Mouse (Mus musculus): ENCODE data around the gene Gng7. TPM values are rescaled to one million over a fixed set of nuclear protein-coding genes. Genes with fewer than 3 reads are reported as not detected.

Gene Gng7
- polyA plus RNA-seq, 1 experiment: not detected

DNA sequence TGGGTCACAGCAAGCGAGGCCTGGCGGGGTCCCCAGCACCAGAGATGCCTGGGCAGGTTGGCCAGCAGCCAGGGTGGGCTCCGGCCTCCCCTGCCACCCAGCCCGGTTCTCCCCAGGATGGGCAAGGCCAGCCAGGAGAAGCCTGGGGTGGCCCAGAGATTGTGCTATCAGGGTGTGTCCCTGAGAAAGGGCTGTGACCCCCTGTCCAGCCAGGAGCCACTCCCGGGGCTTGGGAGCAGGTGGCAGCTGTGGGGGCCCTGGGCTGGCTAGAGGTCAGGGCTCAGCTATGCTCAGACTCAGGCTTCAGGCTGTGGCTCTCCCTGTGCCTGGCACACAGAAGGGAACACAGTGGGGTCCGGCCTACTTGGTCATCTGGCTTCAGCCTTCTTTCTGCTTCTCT lies 4.9 kb upstream of the Gng7 start:
- no peak overlapping the region for H3K27ac ChIP-seq (ENCODE audit: insufficient read depth, low read depth, low read length)

DNA sequence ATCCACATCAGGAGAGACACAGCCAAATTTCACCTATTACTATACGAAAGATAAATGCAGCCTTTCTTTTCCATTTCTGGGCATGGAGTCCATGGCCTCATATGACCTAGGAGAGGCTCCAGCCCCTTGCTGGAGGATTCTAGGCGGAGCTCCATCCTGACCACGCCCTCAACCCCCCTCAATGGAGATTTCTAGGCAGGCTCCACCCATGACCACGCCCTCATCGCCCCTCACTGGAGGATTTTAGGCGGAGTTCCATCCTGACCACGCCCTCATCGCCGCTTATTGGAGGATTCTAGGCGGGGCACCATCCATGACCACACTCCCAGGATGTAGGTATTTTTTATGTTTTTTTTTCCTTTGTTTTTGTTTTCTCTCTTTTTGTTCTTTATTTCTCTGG lies 3.6 kb upstream of the Gng7 start:
- Histone ChIP-seq H3K4me3 (ENCODE audit: insufficient read depth, low read depth, low read length) (no peak overlapping the region), H3K4me1 (ENCODE audit: control insufficient read depth, insufficient read depth, low read length) (peaks cover 21% of the 10 kb centered on the region), H3K27ac (ENCODE audit: insufficient read depth, low read depth, low read length) (no peak overlapping the region)
- TF ChIP-seq CTCF (IDR thresholded peaks at IDR 0.05; ENCODE audit: insufficient read depth, low read depth, low read length): no peak
- TF ChIP-seq POLR2A (IDR thresholded peaks at IDR 0.05; ENCODE audit: insufficient read depth, low read depth, low read length): no peak
- WGBS: 44% methylated on average over 10 of the region's 10 CpGs

More for the DNA sequence above, 4.9 kb upstream of the Gng7 start:
- WGBS: 84% methylated on average over 6 of the region's 6 CpGs
- Histone ChIP-seq H3K4me3 (ENCODE audit: insufficient read depth, low read depth, low read length) (no peak overlapping the region), H3K4me1 (ENCODE audit: control insufficient read depth, insufficient read depth, low read length) (peaks cover 19% of the 10 kb centered on the region)
- TF ChIP-seq POLR2A (IDR thresholded peaks at IDR 0.05; ENCODE audit: insufficient read depth, low read depth, low read length) (no peak), CTCF (IDR thresholded peaks at IDR 0.05; ENCODE audit: insufficient read depth, low read depth, low read length) (no peak)

DNA sequence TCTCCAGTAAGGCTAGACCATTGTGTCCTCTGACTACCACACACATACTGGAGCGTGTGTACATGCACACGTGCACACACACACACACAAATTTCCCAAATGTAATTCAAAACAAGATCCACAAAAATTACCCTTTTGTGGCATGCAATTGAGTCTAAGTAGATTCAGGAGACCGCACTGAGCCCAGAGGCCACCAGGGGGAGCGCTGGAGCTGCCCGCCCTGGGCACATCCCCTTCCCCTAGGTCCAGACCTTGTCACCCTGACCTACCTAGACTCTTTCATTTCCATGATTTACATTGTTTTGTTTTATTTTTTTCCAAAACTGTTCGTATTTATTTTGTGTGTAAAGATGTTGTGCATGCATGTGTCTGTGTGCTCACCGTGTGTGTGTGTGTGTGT lies 1.9 kb upstream of the Gng7 start:
- no peak for TF ChIP-seq POLR2A (IDR thresholded peaks at IDR 0.05; ENCODE audit: insufficient read depth, low read depth, low read length)
- TF ChIP-seq CTCF (IDR thresholded peaks at IDR 0.05; ENCODE audit: insufficient read depth, low read depth, low read length): peak; percentile 87
- H3K27ac ChIP-seq (ENCODE audit: insufficient read depth, low read depth, low read length): no peak overlapping the region
- H3K4me1 ChIP-seq (ENCODE audit: control insufficient read depth, insufficient read depth, low read length): peaks cover 16% of the 10 kb centered on the region
- 9% methylated on average over 7 of the region's 7 CpGs for WGBS
- no peak overlapping the region for H3K4me3 ChIP-seq (ENCODE audit: insufficient read depth, low read depth, low read length)

DNA sequence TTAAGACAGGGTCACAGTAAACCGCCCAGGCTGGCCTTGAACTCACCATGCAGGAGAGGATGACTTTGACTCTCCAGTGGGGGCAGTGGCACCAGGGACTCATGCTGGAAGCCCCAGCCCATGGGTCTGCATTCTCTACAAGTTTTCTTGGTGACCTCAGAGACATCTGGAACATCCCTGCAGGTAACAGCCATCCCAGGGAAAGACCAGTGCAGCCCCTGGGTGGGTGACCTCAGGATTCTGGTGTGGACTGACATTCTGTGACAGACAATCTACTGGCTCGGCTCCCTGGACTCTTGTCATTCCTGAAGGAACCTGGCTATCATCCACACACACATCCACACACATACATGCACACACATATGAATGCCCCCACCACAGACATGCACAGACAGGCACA lies 921 bp upstream of the Gng7 start:
- no peak for TF ChIP-seq POLR2A (IDR thresholded peaks at IDR 0.05; ENCODE audit: insufficient read depth, low read depth, low read length)
- TF ChIP-seq CTCF (IDR thresholded peaks at IDR 0.05; ENCODE audit: insufficient read depth, low read depth, low read length): no peak
- H3K27ac ChIP-seq (ENCODE audit: insufficient read depth, low read depth, low read length): no peak overlapping the region
- 86% methylated on average over 2 of the region's 2 CpGs for WGBS
- H3K4me3 ChIP-seq (ENCODE audit: insufficient read depth, low read depth, low read length): no peak overlapping the region
- H3K4me1 ChIP-seq (ENCODE audit: control insufficient read depth, insufficient read depth, low read length): 0 out of 2 replicates have a peak, but pooled peaks cover 9% of the 10 kb centered on the region

DNA sequence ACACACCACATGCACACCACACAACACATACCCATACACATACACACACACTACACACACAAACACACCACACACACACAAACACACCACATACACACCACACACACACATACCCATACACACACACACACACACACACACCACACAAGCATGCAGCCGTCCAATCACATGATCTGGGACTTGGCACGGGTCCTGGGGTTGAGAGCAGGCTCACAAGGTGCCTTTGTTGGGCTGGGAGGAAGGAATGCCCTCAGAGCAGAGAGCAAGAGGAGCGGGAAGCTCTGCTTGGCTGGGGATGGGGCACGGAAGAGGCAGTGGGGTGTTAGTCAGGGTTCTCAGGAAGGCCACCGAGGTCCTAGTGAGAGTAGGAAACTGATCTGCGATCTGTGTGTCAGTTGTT lies 3.9 kb downstream of the Gng7 start:
- H3K4me3 ChIP-seq (ENCODE audit: insufficient read depth, low read depth, low read length): no peak overlapping the region
- peaks cover 9% of the 10 kb centered on the region; the same call in 1 of the 2 replicates for H3K4me1 ChIP-seq (ENCODE audit: control insufficient read depth, insufficient read depth, low read length)
- TF ChIP-seq POLR2A (IDR thresholded peaks at IDR 0.05; ENCODE audit: insufficient read depth, low read depth, low read length) (no peak), CTCF (IDR thresholded peaks at IDR 0.05; ENCODE audit: insufficient read depth, low read depth, low read length) (no peak)
- 52% methylated on average over 6 of the region's 6 CpGs for WGBS
- H3K27ac ChIP-seq (ENCODE audit: insufficient read depth, low read depth, low read length): no peak overlapping the region

DNA sequence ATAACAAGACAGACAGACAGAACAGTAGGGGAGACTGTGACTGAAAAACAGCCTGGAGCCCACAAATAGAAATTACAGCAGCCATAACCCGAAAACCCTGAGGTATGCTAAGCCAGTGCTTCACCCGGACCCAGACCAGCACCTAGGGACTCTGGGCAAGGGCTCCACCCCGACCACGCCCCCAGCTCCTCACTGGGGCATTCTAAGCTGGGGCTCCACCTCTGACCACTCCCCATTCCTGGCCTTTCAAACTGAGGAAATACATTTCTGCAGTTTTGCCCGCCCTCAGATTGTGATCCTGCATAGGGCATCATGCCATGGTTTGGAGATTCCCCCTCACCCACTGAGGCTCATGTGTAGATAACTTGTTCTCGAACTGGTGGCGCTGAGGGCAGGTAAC lies 7.5 kb downstream of the Gng7 start:
- Histone ChIP-seq H3K27ac (ENCODE audit: insufficient read depth, low read depth, low read length) (no peak overlapping the region), H3K4me3 (ENCODE audit: insufficient read depth, low read depth, low read length) (no peak overlapping the region), H3K4me1 (ENCODE audit: control insufficient read depth, insufficient read depth, low read length) (peaks cover 4% of the 10 kb centered on the region; the same call in 1 of the 2 replicates)
- TF ChIP-seq CTCF (IDR thresholded peaks at IDR 0.05; ENCODE audit: insufficient read depth, low read depth, low read length) (no peak), POLR2A (IDR thresholded peaks at IDR 0.05; ENCODE audit: insufficient read depth, low read depth, low read length) (no peak)
- 56% methylated on average over 7 of the region's 7 CpGs for WGBS

DNA sequence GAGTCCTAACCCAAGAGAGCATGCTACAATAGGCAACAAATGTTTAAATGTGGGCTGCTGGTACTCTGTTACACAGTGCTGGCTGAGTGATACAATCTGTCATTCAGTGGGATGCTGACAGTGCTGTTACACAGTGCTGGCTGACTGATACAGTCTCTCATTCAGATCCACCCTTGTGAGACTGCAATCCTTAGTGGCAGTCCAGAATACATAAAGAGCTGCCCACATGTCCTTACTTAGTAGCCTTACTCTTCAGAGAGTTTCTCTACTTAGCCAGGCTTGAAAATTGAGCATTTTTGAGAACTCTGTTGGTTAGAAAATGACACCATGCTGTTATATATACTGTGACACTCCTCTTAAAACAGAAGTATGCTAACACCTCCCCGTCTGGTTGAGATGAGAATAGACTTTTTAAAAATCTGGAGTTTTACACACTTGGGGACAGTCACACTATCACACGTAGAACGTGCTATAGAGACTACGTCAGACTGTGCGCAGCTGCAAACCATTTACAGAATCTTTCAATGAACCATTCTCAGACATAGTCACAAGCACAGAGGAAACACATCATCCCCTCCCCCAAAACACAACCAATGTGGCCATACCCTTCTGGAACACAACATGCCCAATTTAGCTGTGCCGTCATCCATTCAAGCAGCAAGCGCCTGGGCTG lies 8.6 kb downstream of the Gng7 start:
- WGBS: 78% methylated on average over 7 of the region's 7 CpGs
- H3K4me1 ChIP-seq (ENCODE audit: control insufficient read depth, insufficient read depth, low read length): peaks cover 8% of the 10 kb centered on the region
- H3K4me3 ChIP-seq (ENCODE audit: insufficient read depth, low read depth, low read length): no peak overlapping the region
- no peak overlapping the region for H3K27ac ChIP-seq (ENCODE audit: insufficient read depth, low read depth, low read length)
- TF ChIP-seq CTCF (IDR thresholded peaks at IDR 0.05; ENCODE audit: insufficient read depth, low read depth, low read length) (no peak), POLR2A (IDR thresholded peaks at IDR 0.05; ENCODE audit: insufficient read depth, low read depth, low read length) (no peak)

DNA sequence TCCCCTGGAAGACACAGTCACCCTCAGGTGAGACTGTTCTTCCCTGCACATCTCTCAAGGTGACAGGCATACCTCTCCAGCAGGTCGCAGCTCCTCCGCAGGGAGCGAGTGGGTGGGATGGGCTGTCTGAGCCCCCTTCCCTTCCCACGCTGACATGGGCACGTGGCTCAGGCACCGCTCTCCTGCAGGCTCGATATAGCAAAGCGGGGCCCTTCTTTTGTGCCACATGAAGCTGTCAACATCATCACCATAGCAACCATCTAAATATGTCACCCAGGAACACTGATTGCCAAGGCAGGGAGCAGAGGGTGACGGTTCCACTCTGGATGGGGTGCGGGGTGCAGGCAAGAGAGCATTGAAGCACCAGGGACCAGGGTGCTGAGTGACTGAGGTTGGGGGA lies 13.6 kb downstream of the Gng7 start:
- TF ChIP-seq POLR2A (IDR thresholded peaks at IDR 0.05; ENCODE audit: insufficient read depth, low read depth, low read length): no peak
- no peak for TF ChIP-seq CTCF (IDR thresholded peaks at IDR 0.05; ENCODE audit: insufficient read depth, low read depth, low read length)
- Histone ChIP-seq H3K4me3 (ENCODE audit: insufficient read depth, low read depth, low read length) (no peak overlapping the region), H3K4me1 (ENCODE audit: control insufficient read depth, insufficient read depth, low read length) (peaks cover 33% of the 10 kb centered on the region), H3K27ac (ENCODE audit: insufficient read depth, low read depth, low read length) (no peak overlapping the region)
- WGBS: 31% methylated on average over 10 of the region's 10 CpGs

DNA sequence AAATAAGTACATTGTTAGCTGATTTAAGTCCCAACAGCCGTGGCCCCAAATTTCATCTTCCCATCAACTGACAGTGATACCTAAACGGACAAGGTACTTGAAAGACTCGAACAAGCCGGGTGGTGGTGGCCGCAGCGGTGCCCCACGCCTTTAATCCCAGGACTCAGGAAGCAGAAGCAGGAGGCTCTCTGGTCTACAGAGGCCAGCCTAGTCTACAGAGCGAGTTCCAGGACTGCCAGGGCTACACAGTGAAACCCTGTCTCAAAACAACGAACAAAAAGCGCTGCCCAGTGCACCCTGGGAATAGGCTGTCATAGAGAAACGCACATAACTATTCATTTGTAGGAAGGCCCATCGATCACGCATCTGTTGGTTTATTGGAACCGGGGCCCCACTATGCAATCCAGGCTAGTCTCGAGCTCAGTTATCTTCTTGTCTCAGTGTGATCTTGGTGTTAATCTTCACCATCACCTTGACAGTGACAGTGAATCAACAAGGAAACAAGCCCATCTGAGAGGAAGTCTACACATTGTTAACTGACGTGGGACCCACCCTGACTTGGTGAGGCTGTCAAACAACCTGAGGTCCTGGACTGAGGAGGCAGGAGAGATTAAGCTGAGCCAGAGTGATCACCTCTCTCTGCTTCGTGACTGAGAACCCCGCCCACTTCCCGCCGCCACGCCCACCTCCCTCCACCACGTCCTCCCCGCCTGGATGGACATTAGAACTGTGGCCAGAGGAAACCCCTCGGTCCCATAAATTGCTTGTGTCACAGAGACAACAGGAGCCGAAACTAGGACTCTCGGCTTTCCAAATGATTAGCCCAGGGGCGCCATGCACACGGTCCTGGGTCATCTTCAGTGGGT lies 14.3 kb downstream of the Gng7 start:
- TF ChIP-seq CTCF (IDR thresholded peaks at IDR 0.05; ENCODE audit: insufficient read depth, low read depth, low read length): no peak
- TF ChIP-seq POLR2A (IDR thresholded peaks at IDR 0.05; ENCODE audit: insufficient read depth, low read depth, low read length): no peak
- 41% methylated on average over 28 of the region's 28 CpGs for WGBS
- no peak overlapping the region for H3K27ac ChIP-seq (ENCODE audit: insufficient read depth, low read depth, low read length)
- H3K4me1 ChIP-seq (ENCODE audit: control insufficient read depth, insufficient read depth, low read length): peaks cover 33% of the 10 kb centered on the region
- no peak overlapping the region for H3K4me3 ChIP-seq (ENCODE audit: insufficient read depth, low read depth, low read length)

All from olfactory bulb, adult 2 months (tissue).